Mouse (Mus musculus) heart, embryonic 11.5 days (tissue): Measurements from ENCODE around the gene Chia1. TPM values are rescaled to one million over a fixed set of nuclear protein-coding genes. Genes with fewer than 3 reads are reported as not detected.
"Not testable (repeated sequence)": the region's sequence is repeated elsewhere in the genome, so short reads cannot be mapped to it uniquely, and the experiment has no call there.

ENCODE experiments used
- ATAC-seq: fragments of 200-750 bp; cut with Nextera tagmentation; replicated peaks from 2 replicates; pipeline ENCODE4 v1.8.0; 2017; ENCODE audit warnings: moderate library complexity; ENCODE audit not compliant: insufficient number of reproducible peaks, low FRiP score, low TSS enrichment
- H3K27ac ChIP-seq: fragments of 300-500 bp; sonication (generic); 2 replicates; pipeline ENCODE4 v1.5.1; 2014; ENCODE audit warnings: mild to moderate bottlenecking, low read depth, low read length
- H3K27me3 ChIP-seq: fragments of 300-500 bp; sonication (generic); 2 replicates; pipeline ENCODE4 v1.6.1; 2014; ENCODE audit warnings: mild to moderate bottlenecking, low read length, mixed read lengths; ENCODE audit not compliant: control insufficient read depth, insufficient read depth
- H3K36me3 ChIP-seq: fragments of 300-500 bp; sonication (generic); 2 replicates; pipeline ENCODE4 v1.6.1; 2014; ENCODE audit warnings: mild to moderate bottlenecking, low read length, moderate library complexity, mixed read lengths; ENCODE audit not compliant: control insufficient read depth, insufficient read depth
- H3K4me1 ChIP-seq: fragments of 300-500 bp; sonication (generic); 2 replicates; pipeline ENCODE4 v1.6.1; 2014; ENCODE audit warnings: low read length; ENCODE audit not compliant: control insufficient read depth, insufficient read depth
- H3K4me2 ChIP-seq: fragments of 300-500 bp; sonication (generic); 2 replicates; pipeline ENCODE4 v1.6.1; 2014; ENCODE audit warnings: mild to moderate bottlenecking, moderate library complexity
- H3K4me3 ChIP-seq: fragments of 300-500 bp; sonication (generic); 2 replicates; pipeline ENCODE4 v1.5.1; 2014; ENCODE audit warnings: low read depth, low read length
- H3K9ac ChIP-seq: fragments of 300-500 bp; sonication (generic); 2 replicates; pipeline ENCODE4 v1.6.1; 2014; ENCODE audit warnings: mild to moderate bottlenecking, low read depth, low read length, moderate library complexity
- H3K9me3 ChIP-seq: fragments of 300-500 bp; sonication (generic); replicated peaks from 2 replicates; pipeline ENCODE4 v1.6.1; 2016; ENCODE audit warnings: low read length; ENCODE audit not compliant: control insufficient read depth
- WGBS: fragments of 180-500 bp; shearing (Covaris S2); extraction: QIAGEN DNeasy Blood & Tissue Kit; methylation state at CpG from one replicate; pipeline ENCODE4 v1.1.7; 2014; ENCODE audit not compliant: insufficient replicate concordance; 5-methylcytosine and 5-hydroxymethylcytosine counted together
- polyA plus RNA-seq: library from polyadenylated mRNA; unstranded; fragments of >200 nt; fragmentation: Nextera tagmentation; extraction: Ambion mirVana; gene quantifications from 2 replicates; pipeline ENCODE4 v1.2.1, GENCODE M21; 2014

The Chia1 gene
- polyA plus RNA-seq, 1 experiment from 2014 or later = 0.19 TPM

DNA sequence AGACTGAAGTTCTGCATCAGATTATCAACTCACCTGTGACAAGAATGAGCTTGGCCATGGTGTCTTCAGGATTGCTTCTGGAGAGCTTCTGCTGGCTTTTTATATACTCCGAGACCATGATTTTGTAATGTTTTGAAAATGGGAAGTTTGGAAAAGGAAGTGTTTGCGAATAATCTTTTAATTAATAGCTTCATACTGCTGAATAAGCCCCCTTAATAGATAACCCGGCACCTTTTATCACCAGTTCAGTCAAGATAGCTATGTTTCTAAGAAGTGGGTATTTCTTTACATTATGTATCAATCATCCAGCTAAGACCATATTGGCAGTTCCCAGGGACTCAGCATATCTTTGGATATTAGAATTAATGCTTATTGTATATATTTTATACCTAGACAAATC lies 54.4 kb downstream of the Chia1 start, which contains the start of gene Chil3:
Gene Chil3, minus strand, starts transcription at position 101 of the 400 bp plus-strand sequence.
- Histone ChIP-seq H3K9me3 (peaks cover 6% of the 10 kb centered on the region), H3K36me3 (no peaks in the 10 kb centered on the region), H3K4me3 (no peak within 1 kb of the TSS), H3K4me2 (no peak within 1 kb of the TSS), H3K4me1 (no peaks in the 10 kb centered on the region), H3K27ac (no peak within 1 kb of the TSS), H3K27me3 (no peaks in the 10 kb centered on the region), H3K9ac (no peak within 1 kb of the TSS)
- 67% methylated on average over 3 of the region's 3 CpGs for WGBS
- no peak for ATAC-seq

DNA sequence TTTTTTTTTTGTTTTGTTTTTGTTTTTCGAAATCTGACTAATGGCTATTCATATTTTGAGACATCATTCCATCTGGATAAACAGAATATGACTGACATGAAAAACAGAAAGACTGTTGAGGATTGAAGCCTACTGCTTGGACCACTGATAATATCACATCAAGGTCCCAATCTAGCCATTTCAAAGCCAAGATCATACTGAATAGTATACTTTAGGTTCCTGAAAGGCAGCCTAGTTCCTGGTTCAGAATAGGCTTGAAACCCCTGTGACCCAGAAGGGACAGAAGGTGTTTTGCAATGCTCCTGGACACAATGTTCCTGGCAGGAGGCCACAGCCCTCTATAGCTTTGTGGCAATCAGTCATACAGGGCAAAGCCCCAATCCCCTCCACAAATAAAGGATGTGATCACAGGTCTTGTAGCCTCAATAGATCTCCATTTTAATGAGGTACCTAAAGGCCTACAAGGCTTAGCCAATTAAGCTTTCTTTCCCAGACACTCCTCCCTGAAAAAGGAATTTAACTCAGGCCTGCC lies 57.6 kb downstream of the Chia1 start:
- no peak overlapping the region for H3K27ac ChIP-seq
- H3K9me3 ChIP-seq = peaks cover 6% of the 10 kb centered on the region
- no peaks in the 10 kb centered on the region for H3K36me3 ChIP-seq
- no peaks in the 10 kb centered on the region for H3K27me3 ChIP-seq
- H3K4me3 ChIP-seq = no peak overlapping the region
- no peaks in the 10 kb centered on the region for H3K4me1 ChIP-seq
- no peak overlapping the region for H3K4me2 ChIP-seq
- ATAC-seq = 0 out of 2 replicates have a peak, but pooled peaks have one; percentile 31
- H3K9ac ChIP-seq = no peak overlapping the region
- 33% methylated on average over 1 of the region's 1 CpGs for WGBS

GRCm38 (mm10) chr3:106171135-106171731 lies 58.2 kb downstream of the Chia1 start:
- H3K27ac ChIP-seq = no peak overlapping the region
- no peaks in the 10 kb centered on the region for H3K4me1 ChIP-seq
- H3K4me2 ChIP-seq = no peak overlapping the region
- no peak overlapping the region for H3K4me3 ChIP-seq
- ATAC-seq = peak; percentile 39; the same call in 1 of the 2 replicates
- no peak overlapping the region for H3K9ac ChIP-seq
- WGBS = 76% methylated on average over 1 of the region's 1 CpGs
- H3K36me3 ChIP-seq = no peaks in the 10 kb centered on the region
- peaks cover 6% of the 10 kb centered on the region for H3K9me3 ChIP-seq
- H3K27me3 ChIP-seq = no peaks in the 10 kb centered on the region

DNA sequence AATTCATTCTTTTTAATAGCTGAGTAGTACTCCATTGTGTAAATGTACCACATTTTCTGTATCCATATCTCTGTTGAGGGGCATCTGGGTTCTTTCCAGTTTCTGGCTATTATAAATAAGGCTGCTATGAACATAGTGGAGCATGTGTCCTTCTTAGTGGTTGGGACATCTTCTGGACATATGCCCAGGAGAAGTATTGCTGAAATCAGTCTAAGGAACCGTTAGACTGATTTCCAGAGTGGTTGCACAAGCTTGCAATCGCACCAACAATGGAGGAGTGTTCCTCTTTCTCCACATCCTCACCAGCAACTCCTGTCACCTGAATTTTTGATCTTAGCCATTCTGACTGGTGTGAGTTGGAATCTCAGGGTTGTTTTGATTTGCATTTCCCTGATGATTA lies 59.5 kb downstream of the Chia1 start:
- H3K4me1 ChIP-seq, H3K27ac ChIP-seq, H3K9me3 ChIP-seq, H3K27me3 ChIP-seq, H3K4me3 ChIP-seq, H3K4me2 ChIP-seq, ATAC-seq, H3K9ac ChIP-seq, H3K36me3 ChIP-seq: not testable (repeated sequence)
- 75% methylated on average over 2 of the region's 2 CpGs for WGBS

DNA sequence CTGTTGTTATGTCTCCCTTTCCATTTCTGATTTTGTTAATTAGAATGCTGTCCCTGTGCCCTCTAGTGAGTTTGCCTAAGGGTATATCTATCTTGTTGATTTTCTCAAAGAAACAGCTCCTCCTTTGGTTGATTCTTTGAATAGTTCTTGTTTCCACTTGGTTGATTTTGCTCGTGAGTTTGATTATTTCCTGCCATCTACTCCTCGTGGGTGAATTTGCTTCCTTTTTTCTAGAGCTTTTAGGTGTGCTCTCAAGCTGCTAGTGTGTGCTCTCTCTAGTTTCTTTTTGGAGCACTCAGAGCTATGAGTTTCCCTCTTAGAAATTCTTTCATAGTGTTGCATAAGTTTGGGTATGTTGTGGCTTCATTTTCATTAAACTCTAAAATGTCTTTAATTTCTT lies 61.9 kb downstream of the Chia1 start:
- H3K27me3 ChIP-seq, ATAC-seq, H3K4me1 ChIP-seq, H3K4me3 ChIP-seq, H3K36me3 ChIP-seq, H3K9ac ChIP-seq, H3K4me2 ChIP-seq, H3K27ac ChIP-seq: not testable (repeated sequence)
- peaks cover 16% of the 10 kb centered on the region for H3K9me3 ChIP-seq
- WGBS = 60% methylated on average over 2 of the region's 2 CpGs

DNA sequence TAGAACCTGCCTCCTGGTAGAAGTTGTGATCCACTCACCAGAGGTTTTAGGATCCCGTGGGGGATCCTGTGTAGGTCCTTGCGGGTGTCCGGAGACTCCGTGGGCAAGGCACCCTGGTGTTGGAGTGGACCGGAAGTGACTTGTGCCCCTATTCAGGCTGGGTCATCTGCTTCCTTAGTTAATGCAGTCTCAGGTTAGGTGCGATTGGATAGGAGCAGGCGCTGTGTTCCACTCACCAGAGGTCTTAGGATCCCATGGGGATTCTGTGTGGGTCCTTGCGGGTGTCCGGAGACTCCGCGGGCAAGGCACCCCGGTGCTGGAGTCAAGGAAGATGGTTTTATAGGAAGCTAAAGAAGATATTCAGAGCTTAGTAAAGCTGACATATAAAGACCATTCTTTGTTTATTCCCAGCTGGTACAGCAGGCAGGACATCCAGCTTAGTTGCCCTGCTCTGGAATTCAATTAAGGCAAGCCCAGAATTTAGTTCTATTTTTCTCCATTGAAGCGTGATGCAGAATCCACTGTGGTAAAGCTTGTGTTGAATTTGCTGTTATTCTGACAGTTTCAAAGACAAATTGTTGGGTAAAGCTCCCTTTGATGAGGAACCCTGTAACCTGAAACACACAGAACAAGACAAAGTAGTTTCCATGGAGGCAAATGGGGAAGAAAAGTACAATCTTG lies 64.6 kb downstream of the Chia1 start:
- Histone ChIP-seq H3K9ac (no peak overlapping the region), H3K4me2 (no peak overlapping the region), H3K4me1 (no peaks in the 10 kb centered on the region), H3K9me3 (peaks cover 16% of the 10 kb centered on the region), H3K27me3 (no peaks in the 10 kb centered on the region), H3K4me3 (no peak overlapping the region), H3K27ac (no peak overlapping the region), H3K36me3 (no peaks in the 10 kb centered on the region)
- 80% methylated on average over 13 of the region's 13 CpGs for WGBS
- ATAC-seq = no peak

Other genes starting within 250 kb of the Chia1 start
- gene Adora3, start 242.4 kb upstream of the Chia1 start, polyA plus RNA-seq = 0.10 TPM in 1 of 2 replicates, not detected in the other
- gene Tmigd3, start 242.3 kb upstream of the Chia1 start, polyA plus RNA-seq = 0.33 and 0.46 TPM in 2 replicates
- gene I830077J02Rik, start 180.6 kb upstream of the Chia1 start, polyA plus RNA-seq = 2.6 and 2.9 TPM in 2 replicates
- 93.4 and 94.0 TPM in 2 replicates for gene Wdr77, start 153.9 kb upstream of the Chia1 start, polyA plus RNA-seq
- gene Atp5f1, start 153.1 kb upstream of the Chia1 start, polyA plus RNA-seq = 765 and 827 TPM in 2 replicates
- 1.8 and 2.0 TPM in 2 replicates for gene Ovgp1, start 139.5 kb upstream of the Chia1 start, polyA plus RNA-seq
- 0.24 TPM in 1 of 2 replicates, not detected in the other for gene Pifo, start 98.6 kb upstream of the Chia1 start, polyA plus RNA-seq
- not detected in 2 replicates for gene Chil5, start 80.4 kb upstream of the Chia1 start, polyA plus RNA-seq
- gene Chil3, start 54.3 kb downstream of the Chia1 start, polyA plus RNA-seq = not detected in 2 replicates
- not detected in 2 replicates for gene Chil4, start 106.3 kb downstream of the Chia1 start, polyA plus RNA-seq